7 mouse cellular contexts compared by ENCODE assay signal in genomic region chr6:70791824-70792535, GRCm38 (mm10). TPM values are rescaled to one million over a fixed set of nuclear protein-coding genes. Genes with fewer than 3 reads are reported as not detected.
DNase-seq lines count a peak whose midpoint lies in the region; ATAC-seq and TF ChIP-seq lines count a peak whose summit lies in the region.

TSS of gene Rpia (minus strand) at chr6:70792232.

- peak within 1 kb of the TSS; percentile 78 for H3K4me3 ChIP-seq in intestine, postnatal 0 days (ENCODE audit: low read depth, low read length)
- peak within 1 kb of the TSS; percentile 73 for H3K4me3 ChIP-seq in midbrain, embryonic 12.5 days
- peak within 1 kb of the TSS; percentile 91 for H3K4me3 ChIP-seq in small intestine, adult 2 months (ENCODE audit: low read depth, low read length)

- DNase-seq in adrenal gland, adult 8-10 months: peak; percentile 99
- peak; percentile 97 for DNase-seq in embryo, embryonic 9.5 days (ENCODE audit: extremely low spot score)
- peak; percentile 81 for DNase-seq in gonadal fat pad, adult 2 months (ENCODE audit: low read depth)
- DNase-seq in left cerebral cortex, postnatal 4 days: peak; percentile 98

- no peaks in the 10 kb centered on the region for H3K9me3 ChIP-seq in intestine, postnatal 0 days (ENCODE audit: control insufficient read depth)
- no peaks in the 10 kb centered on the region for H3K9me3 ChIP-seq in midbrain, embryonic 12.5 days

- TF ChIP-seq POLR2A in small intestine, adult 2 months (IDR thresholded peaks at IDR 0.05; ENCODE audit: low read depth, low read length): peak; percentile 54; the same call in 1 of the 2 replicates

- peak; percentile 75 for TF ChIP-seq CTCF in intestine, postnatal 0 days (IDR thresholded peaks at IDR 0.05; ENCODE audit: low read depth)
- TF ChIP-seq CTCF in small intestine, adult 2 months (IDR thresholded peaks at IDR 0.05; ENCODE audit: extremely low read depth, insufficient read length, insufficient replicate concordance, low read depth, low read length): peak; percentile 42; the same call in 1 of the 2 replicates

- H3K4me1 ChIP-seq in intestine, postnatal 0 days (replicated peaks; ENCODE audit: control insufficient read depth, insufficient read depth, low read length): peaks cover 7% of the 10 kb centered on the region; the same call in 1 of the 2 replicates
- H3K4me1 ChIP-seq in midbrain, embryonic 12.5 days: peaks cover 24% of the 10 kb centered on the region
- peaks cover 16% of the 10 kb centered on the region for H3K4me1 ChIP-seq in small intestine, adult 2 months (ENCODE audit: control insufficient read depth, insufficient read depth, insufficient read length, low read length)

- WGBS in intestine, postnatal 0 days: under 1% methylated on average over 61 of the region's 62 CpGs
- under 1% methylated on average over 62 of the region's 62 CpGs for WGBS in midbrain, embryonic 12.5 days
- WGBS in small intestine, adult 2 months: under 1% methylated on average over 62 of the region's 62 CpGs

- ATAC-seq in intestine, postnatal 0 days: peak; percentile 90
- ATAC-seq in midbrain, embryonic 12.5 days (ENCODE audit: low FRiP score, low read depth): peak; percentile 97

- intact Hi-C loops in left cerebral cortex, postnatal 4 days (cut with DNase I): no loop called here

- peak within 1 kb of the TSS; percentile 90 for H3K27ac ChIP-seq in intestine, postnatal 0 days (ENCODE audit: low read depth, low read length)
- H3K27ac ChIP-seq in midbrain, embryonic 12.5 days (replicated peaks): peak within 1 kb of the TSS; percentile 60
- H3K27ac ChIP-seq in small intestine, adult 2 months (ENCODE audit: insufficient read depth, low read depth, low read length): peak within 1 kb of the TSS; percentile 95

- H3K27me3 ChIP-seq in intestine, postnatal 0 days (replicated peaks; ENCODE audit: control insufficient read depth, insufficient read depth, low read length): no peaks in the 10 kb centered on the region
- no peaks in the 10 kb centered on the region for H3K27me3 ChIP-seq in midbrain, embryonic 12.5 days
- no peaks in the 10 kb centered on the region for H3K27me3 ChIP-seq in small intestine, adult 2 months (ENCODE audit: control insufficient read depth, insufficient read depth, low read length)

- peak within 1 kb of the TSS; percentile 76 for H3K9ac ChIP-seq in intestine, postnatal 0 days (ENCODE audit: low read depth, low read length)
- peak within 1 kb of the TSS; percentile 83 for H3K9ac ChIP-seq in midbrain, embryonic 12.5 days (replicated peaks)

- no peaks in the 10 kb centered on the region for H3K36me3 ChIP-seq in intestine, postnatal 0 days (ENCODE audit: control insufficient read depth, insufficient read depth)
- H3K36me3 ChIP-seq in midbrain, embryonic 12.5 days: 0 out of 2 replicates have a peak, but pooled peaks cover 7% of the 10 kb centered on the region
- H3K36me3 ChIP-seq in small intestine, adult 2 months (ENCODE audit: control insufficient read depth, insufficient read depth, low read length): 0 out of 2 replicates have a peak, but pooled peaks cover 5% of the 10 kb centered on the region

- H3K4me2 ChIP-seq in intestine, postnatal 0 days (replicated peaks; ENCODE audit: low read depth): peak within 1 kb of the TSS; percentile 89
- peak within 1 kb of the TSS; percentile 86 for H3K4me2 ChIP-seq in midbrain, embryonic 12.5 days (replicated peaks)

RNA-seq across cellular contexts. Expression of gene Rpia, which starts in this region (rescaled TPM):
- total RNA-seq in adrenal gland, adult 8-10 months (2022): 10 to 100 TPM; 13.7 to 23.9 (median 20.8) TPM
- polyA plus RNA-seq in gonadal fat pad, adult 2 months (2012; rRNA removed): 13.1 and 15.4 TPM in 2 replicates
- polyA plus RNA-seq in intestine, postnatal 0 days (2015; fragmentation: Nextera tagmentation; extraction: Ambion mirVana): 6.4 and 9.5 TPM in 2 replicates
- total RNA-seq in left cerebral cortex, postnatal 4 days (2021): 10 to 100 TPM; 16.1 to 19.0 TPM
- 2.4 and 3.9 TPM in 2 replicates for polyA plus RNA-seq in midbrain, embryonic 12.5 days (2016; fragmentation: Nextera tagmentation; extraction: Ambion mirVana)
- polyA plus RNA-seq in small intestine, adult 2 months (2012; rRNA removed): 7.3 and 12.9 TPM in 2 replicates

Comparison
In these comparisons a context has a peak if more than half of its experiments do, and no peak if none do; other contexts are left out.
1. Peak in every context shown above with its lines: DNase-seq, ATAC-seq, H3K4me3 ChIP-seq and H3K27ac ChIP-seq.